Mouse (Mus musculus) small intestine, adult 2 months (tissue): ENCODE data around the gene Cnfn. TPM values are rescaled to one million over a fixed set of nuclear protein-coding genes. Genes with fewer than 3 reads are reported as not detected.
"Not testable (repeated sequence)": the region's sequence is repeated elsewhere in the genome, so short reads cannot be mapped to it uniquely, and the experiment has no call there.

ENCODE experiments used
- H3K27ac ChIP-seq: fragments of 200-500 bp; 2 replicates; pipeline ENCODE4 v1.5.1; 2012; ENCODE audit warnings: low read depth, low read length, control low read depth, inconsistent platforms; ENCODE audit not compliant: insufficient read depth
- H3K27me3 ChIP-seq: fragments of 200-500 bp; 2 replicates; pipeline ENCODE4 v1.6.1; 2012; ENCODE audit warnings: mild to moderate bottlenecking, moderate library complexity, low read length, inconsistent platforms; ENCODE audit not compliant: control insufficient read depth, insufficient read depth
- H3K36me3 ChIP-seq: fragments of 200-500 bp; 2 replicates; pipeline ENCODE4 v1.6.1; 2012; ENCODE audit warnings: mild to moderate bottlenecking, low read length, control low read depth, inconsistent platforms; ENCODE audit not compliant: control insufficient read depth, insufficient read depth
- H3K4me1 ChIP-seq: fragments of 200-500 bp; 2 replicates; pipeline ENCODE4 v1.6.1; 2012; ENCODE audit warnings: low read length, inconsistent platforms, mixed read lengths; ENCODE audit not compliant: control insufficient read depth, insufficient read depth, insufficient read length
- H3K4me3 ChIP-seq: fragments of 200-500 bp; 2 replicates; pipeline ENCODE4 v1.5.1; 2012; ENCODE audit warnings: low read depth, mild to moderate bottlenecking, control low read depth, inconsistent platforms, low read length, moderate library complexity
- CTCF ChIP-seq: fragments of 200-500 bp; IDR thresholded peaks from 2 replicates; pipeline ENCODE4 v1.5.1; 2012; ENCODE audit warnings: low read depth, mild to moderate bottlenecking, control low read depth, inconsistent platforms, low read length, moderate library complexity, mixed read lengths; ENCODE audit not compliant: insufficient replicate concordance, insufficient read length; ENCODE audit errors: extremely low read depth
- POLR2A ChIP-seq: fragments of 200-500 bp; IDR thresholded peaks from 2 replicates; pipeline ENCODE4 v1.6.1; 2012; ENCODE audit warnings: low read depth, mild to moderate bottlenecking, control low read depth, inconsistent platforms, low read length, moderate library complexity
- WGBS: fragments of 180-500 bp; shearing (Covaris S2); methylation state at CpG from one replicate; pipeline ENCODE4 v1.1.7; 2018; 5-methylcytosine and 5-hydroxymethylcytosine counted together
- polyA plus RNA-seq: library from polyadenylated mRNA; depleted of rRNA; stranded (reverse); fragments of >200 nt; gene quantifications from 2 replicates; pipeline ENCODE4 v1.2.3, GENCODE M21; 2012

Cnfn gene
- polyA plus RNA-seq, 1 experiment: 0.84 TPM

DNA sequence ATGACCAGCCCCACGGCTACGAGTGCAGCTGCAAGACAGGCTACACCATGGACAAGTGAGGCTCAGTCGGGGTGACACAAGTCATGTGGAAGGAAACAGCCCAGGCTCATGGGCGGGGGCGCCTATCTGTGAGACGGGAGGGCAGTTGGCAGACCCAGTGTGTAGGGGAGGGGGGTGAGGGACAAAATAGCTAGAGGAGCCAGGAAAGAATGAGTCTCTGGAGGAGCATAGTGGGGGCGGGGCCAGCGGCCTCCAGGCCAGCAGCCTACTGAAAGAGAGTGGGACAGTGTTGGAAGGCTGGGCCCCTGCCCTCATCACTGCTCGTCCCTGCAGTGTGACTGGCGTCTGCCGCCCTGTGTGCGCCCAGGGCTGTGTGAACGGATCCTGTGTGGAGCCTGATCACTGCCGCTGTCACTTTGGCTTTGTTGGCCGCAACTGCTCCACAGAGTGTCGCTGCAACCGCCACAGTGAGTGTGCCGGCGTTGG is 10.8 kb downstream of the Cnfn start:
- H3K27ac ChIP-seq: no peak overlapping the region
- H3K4me1 ChIP-seq: no peaks in the 10 kb centered on the region
- H3K4me3 ChIP-seq: no peak overlapping the region
- no peaks in the 10 kb centered on the region for H3K27me3 ChIP-seq
- WGBS: 83% methylated on average over 19 of the region's 19 CpGs
- no peak for TF ChIP-seq CTCF
- TF ChIP-seq POLR2A: no peak
- H3K36me3 ChIP-seq: peaks cover 2% of the 10 kb centered on the region

DNA sequence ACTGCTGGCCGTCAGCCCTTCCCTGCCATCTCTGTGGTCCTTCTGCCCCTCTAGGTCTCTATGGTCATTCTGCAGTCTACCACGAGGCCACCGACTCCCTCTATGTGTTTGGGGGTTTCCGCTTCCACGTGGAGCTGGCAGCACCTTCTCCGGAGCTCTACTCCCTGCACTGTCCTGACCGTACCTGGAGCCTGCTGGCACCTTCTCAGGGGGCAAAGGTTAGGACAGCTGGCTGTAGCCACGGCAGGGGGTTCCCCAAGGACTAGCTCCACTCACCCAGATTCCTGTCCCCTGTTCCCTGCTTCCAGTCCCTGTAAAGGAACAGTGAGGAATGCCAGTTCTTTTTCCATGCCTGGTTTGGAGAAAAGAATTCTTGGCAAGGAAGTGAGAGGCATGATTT is 20.7 kb downstream of the Cnfn start:
- Histone ChIP-seq H3K27me3 (no peaks in the 10 kb centered on the region), H3K27ac (no peak overlapping the region), H3K4me1 (peaks cover 4% of the 10 kb centered on the region; the same call in 1 of the 2 replicates), H3K4me3 (no peak overlapping the region), H3K36me3 (peaks cover 8% of the 10 kb centered on the region)
- TF ChIP-seq POLR2A (no peak), CTCF (no peak)
- 45% methylated on average over 8 of the region's 8 CpGs for WGBS

DNA sequence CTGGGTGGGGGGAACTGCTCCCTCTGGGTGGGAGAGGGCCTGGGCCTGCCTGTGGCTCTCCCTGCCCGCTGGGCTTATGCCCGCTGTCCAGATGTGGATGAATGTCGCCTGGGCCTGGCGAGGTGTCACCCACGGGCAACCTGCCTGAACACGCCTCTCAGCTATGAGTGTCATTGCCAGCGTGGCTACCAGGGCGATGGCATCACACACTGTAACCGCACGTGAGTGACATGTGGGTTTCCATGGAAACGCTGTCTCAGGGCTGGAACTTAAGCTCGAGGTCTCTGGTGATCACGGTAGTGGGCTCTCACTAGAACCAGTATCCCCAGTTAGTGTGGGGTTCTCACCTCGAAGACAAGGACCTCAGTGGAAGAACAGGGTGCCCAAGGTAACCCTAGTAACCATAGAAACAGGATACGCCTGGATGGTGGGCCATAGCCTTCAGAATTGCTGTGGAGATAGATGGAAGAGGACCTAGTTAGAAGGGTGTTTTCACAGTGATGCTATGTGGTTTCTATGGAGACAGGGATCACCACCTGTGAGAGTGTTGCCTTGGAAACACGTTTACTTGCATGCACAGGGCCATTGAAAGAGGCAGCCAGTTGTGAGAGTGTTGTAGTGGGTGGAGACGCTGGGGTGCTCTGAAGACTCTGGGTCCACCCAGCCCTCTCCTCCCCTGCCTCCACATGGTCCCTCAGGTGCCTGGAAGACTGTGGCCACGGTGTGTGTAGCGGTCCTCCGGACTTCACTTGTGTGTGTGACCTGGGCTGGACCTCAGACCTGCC is 28.3 kb downstream of the Cnfn start:
- Histone ChIP-seq H3K27me3 (no peaks in the 10 kb centered on the region), H3K4me1 (peaks cover 3% of the 10 kb centered on the region), H3K27ac (no peak overlapping the region), H3K36me3 (no peaks in the 10 kb centered on the region; the same call in 1 of the 2 replicates), H3K4me3 (no peak overlapping the region)
- 81% methylated on average over 20 of the region's 20 CpGs for WGBS
- TF ChIP-seq POLR2A (no peak), CTCF (no peak)

DNA sequence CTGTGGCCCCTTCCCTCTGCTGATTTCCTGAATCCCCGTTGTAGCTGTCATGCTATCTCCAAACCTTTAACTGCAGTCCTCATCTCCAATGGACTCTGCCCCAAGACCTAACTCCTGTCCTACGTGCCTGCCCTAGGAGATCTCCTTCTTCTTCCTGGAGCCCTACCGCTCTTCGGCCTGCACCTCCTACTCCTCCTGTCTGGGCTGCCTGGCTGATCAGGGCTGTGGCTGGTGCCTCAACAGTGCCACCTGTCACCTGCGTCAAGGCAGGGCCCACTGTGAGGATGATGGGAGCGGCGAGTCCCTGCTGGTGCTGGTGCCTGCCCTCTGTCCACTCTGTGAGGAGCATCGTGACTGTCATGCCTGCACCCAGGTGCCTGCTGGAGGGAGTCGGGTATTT is 30.2 kb downstream of the Cnfn start:
- H3K4me1 ChIP-seq: peaks cover 3% of the 10 kb centered on the region
- H3K27ac ChIP-seq: no peak overlapping the region
- H3K27me3 ChIP-seq: no peaks in the 10 kb centered on the region
- H3K36me3 ChIP-seq: no peaks in the 10 kb centered on the region; the same call in 1 of the 2 replicates
- WGBS: 48% methylated on average over 9 of the region's 9 CpGs
- no peak for TF ChIP-seq CTCF
- TF ChIP-seq POLR2A: no peak
- no peak overlapping the region for H3K4me3 ChIP-seq

DNA sequence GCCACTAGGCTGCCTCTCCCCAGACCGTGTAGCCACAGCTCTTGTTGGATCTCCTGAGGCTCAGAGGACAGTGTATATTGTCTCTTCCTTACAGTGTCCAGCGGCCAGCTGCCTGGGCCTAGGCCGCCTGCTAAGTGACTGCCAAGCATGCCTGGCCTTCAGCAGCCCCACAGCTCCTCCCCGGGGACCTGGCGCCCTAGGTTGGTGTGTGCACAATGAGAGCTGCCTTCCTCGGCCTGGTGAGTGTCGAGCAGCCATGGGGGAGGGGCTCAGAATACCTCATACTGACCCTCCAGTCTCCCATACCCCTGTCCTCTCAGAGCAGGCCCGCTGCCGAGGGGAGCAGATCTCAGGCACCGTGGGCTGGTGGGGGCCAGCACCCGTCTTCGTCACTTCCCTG is 35.1 kb downstream of the Cnfn start:
- 89% methylated on average over 12 of the region's 12 CpGs for WGBS
- no peak for TF ChIP-seq POLR2A
- TF ChIP-seq CTCF: no peak
- Histone ChIP-seq H3K4me3 (no peak overlapping the region), H3K27me3 (no peaks in the 10 kb centered on the region), H3K4me1 (peaks cover 2% of the 10 kb centered on the region), H3K27ac (no peak overlapping the region), H3K36me3 (no peaks in the 10 kb centered on the region; the same call in 1 of the 2 replicates)

DNA sequence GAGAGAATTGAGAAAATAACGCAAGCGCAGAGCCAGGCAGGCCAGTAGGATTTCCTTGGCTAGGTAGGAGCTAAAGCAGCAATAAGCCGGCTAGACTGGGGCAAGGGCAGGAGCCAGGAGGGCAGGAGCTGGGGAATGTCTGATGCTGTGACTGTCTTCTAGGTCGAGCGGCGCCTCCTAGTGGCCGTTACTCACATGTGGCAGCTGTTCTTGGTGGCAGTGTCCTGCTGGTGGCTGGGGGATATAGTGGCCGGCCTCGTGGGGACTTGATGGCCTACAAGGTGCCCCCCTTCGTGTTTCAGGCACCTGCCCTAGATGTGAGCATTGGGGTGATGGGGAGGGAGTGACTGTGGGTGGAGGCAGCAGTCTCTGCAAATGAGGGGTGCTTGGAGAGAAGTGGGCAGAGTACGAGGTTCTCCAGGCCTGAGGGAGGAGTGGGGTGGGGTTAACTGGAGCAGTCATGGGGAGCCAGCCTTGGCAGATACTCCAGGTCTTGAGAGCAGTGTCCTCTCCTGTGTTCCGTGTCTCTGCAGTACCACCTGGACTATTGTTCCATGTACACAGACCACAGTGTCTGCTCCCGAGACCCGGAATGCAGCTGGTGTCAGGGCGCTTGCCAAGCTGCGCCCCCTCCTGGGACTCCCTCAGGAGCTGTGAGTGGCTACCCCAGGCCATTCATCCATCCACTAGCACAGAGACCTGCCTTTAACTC is 35.8 kb downstream of the Cnfn start:
- no peaks in the 10 kb centered on the region; the same call in 1 of the 2 replicates for H3K36me3 ChIP-seq
- no peak overlapping the region for H3K4me3 ChIP-seq
- WGBS: 46% methylated on average over 16 of the region's 16 CpGs
- TF ChIP-seq CTCF (peak; percentile 81), POLR2A (no peak)
- no peaks in the 10 kb centered on the region for H3K27me3 ChIP-seq
- no peaks in the 10 kb centered on the region for H3K4me1 ChIP-seq
- no peak overlapping the region for H3K27ac ChIP-seq

DNA sequence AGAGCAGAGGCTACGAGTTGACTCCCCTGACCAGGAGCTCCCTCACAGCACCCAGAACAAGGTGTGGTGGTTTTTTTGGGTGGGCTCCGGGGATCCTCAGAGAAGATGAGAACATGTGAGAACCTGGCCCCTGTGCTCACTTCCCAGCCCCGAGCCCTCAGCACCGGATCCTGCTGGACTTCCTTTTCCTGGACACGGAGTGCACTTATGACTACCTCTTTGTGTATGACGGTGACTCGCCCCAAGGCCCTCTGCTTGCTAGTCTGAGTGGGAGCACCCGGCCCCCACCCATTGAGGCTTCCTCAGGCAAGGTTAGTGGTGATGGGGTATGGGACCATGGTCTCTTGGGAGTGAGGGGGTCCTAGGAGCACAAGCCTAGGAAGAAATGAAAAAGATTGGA is 43.3 kb downstream of the Cnfn start:
- Histone ChIP-seq H3K4me3 (no peak overlapping the region), H3K36me3 (no peaks in the 10 kb centered on the region; the same call in 1 of the 2 replicates), H3K27me3 (no peaks in the 10 kb centered on the region), H3K27ac (no peak overlapping the region), H3K4me1 (no peaks in the 10 kb centered on the region)
- 80% methylated on average over 8 of the region's 8 CpGs for WGBS
- TF ChIP-seq CTCF: no peak
- no peak for TF ChIP-seq POLR2A

DNA sequence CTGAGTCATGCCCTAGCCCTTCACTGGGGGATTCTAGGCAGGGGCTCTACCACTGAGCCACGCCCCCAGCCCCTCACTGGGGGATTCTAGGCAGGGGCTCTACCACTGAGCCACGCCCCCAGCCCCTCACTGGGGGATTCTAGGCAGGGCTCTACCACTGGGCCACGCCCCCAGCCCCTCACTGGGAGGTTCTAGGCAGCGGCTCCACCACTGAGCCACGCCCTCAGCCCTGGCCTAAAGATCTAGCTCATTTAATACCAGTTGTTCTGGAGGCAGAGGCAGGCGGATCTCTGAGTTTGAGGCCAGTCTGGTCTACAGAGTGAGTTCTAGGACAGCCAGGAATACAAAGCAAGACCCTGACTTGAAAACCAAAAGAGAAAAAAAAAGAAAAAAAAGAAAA is 44.1 kb downstream of the Cnfn start:
- not testable (repeated sequence) for H3K27ac ChIP-seq, H3K27me3 ChIP-seq, H3K4me1 ChIP-seq, H3K36me3 ChIP-seq, H3K4me3 ChIP-seq
- WGBS: 75% methylated on average over 6 of the region's 6 CpGs
